Mouse (Mus musculus) natural killer cell, adult 2 months (primary cell): ENCODE results near the gene Synpo2.

ENCODE experiments used
- DNase-seq, 2 experiments: peaks; one replicate each; pipeline ENCODE4 v3.0.0; 2022; ENCODE audit warnings: low spot score in 2 of 2

Synpo2 gene

GRCm38 (mm10) chr3:123033804-123034203 lies 202.1 kb downstream of the Synpo2 start:
- no peak for DNase-seq
